Mouse (Mus musculus) heart, postnatal 0 days (tissue): ENCODE data around the gene Vwa8. TPM values are rescaled to one million over a fixed set of nuclear protein-coding genes. Genes with fewer than 3 reads are reported as not detected.

Source experiments
- ATAC-seq: fragments of 200-750 bp; cut with Nextera tagmentation; 2 replicates; pipeline ENCODE4 v1.8.0; 2017; ENCODE audit warnings: low read depth, moderate number of reproducible peaks, moderate library complexity; ENCODE audit not compliant: insufficient read depth
- DNase-seq: peaks from one replicate; pipeline ENCODE4 v3.0.0-alpha.2; 2016; ENCODE audit warnings: low spot score
- H3K27ac ChIP-seq: fragments of 300-500 bp; sonication (generic); 2 replicates; pipeline ENCODE4 v1.5.1; 2014; ENCODE audit warnings: low read depth, mild to moderate bottlenecking
- H3K27me3 ChIP-seq: fragments of 300-500 bp; sonication (generic); 2 replicates; pipeline ENCODE4 v1.6.1; 2014; ENCODE audit warnings: low read length, mixed read lengths; ENCODE audit not compliant: control insufficient read depth, insufficient read depth
- H3K36me3 ChIP-seq: fragments of 300-500 bp; sonication (generic); replicated peaks from 2 replicates; pipeline ENCODE4 v1.6.1; 2014; ENCODE audit warnings: low read length, mixed read lengths; ENCODE audit not compliant: control insufficient read depth, insufficient read depth
- H3K4me1 ChIP-seq: fragments of 300-500 bp; sonication (generic); 2 replicates; pipeline ENCODE4 v1.6.1; 2014; ENCODE audit warnings: antibody characterized with exemption; ENCODE audit not compliant: control insufficient read depth, insufficient read depth
- H3K4me2 ChIP-seq: fragments of 300-500 bp; sonication (generic); 2 replicates; pipeline ENCODE4 v1.6.1; 2014; ENCODE audit warnings: low read depth, mild to moderate bottlenecking, low read length, moderate library complexity
- H3K4me3 ChIP-seq: fragments of 300-500 bp; sonication (generic); 2 replicates; pipeline ENCODE4 v1.5.1; 2014; ENCODE audit warnings: low read depth, low read length
- H3K9ac ChIP-seq: fragments of 300-500 bp; sonication (generic); replicated peaks from 2 replicates; pipeline ENCODE4 v1.6.1; 2014; ENCODE audit warnings: low read depth, low read length, mixed read lengths
- H3K9me3 ChIP-seq: fragments of 300-500 bp; sonication (generic); replicated peaks from 2 replicates; pipeline ENCODE4 v1.6.1; 2016; ENCODE audit warnings: low read length; ENCODE audit not compliant: control insufficient read depth
- CTCF ChIP-seq: IDR thresholded peaks from 2 replicates; pipeline ENCODE4 v1.5.1; 2016; ENCODE audit warnings: antibody characterized with exemption, control low read depth, low read depth
- EP300 ChIP-seq: IDR thresholded peaks from 2 replicates; pipeline ENCODE4 v1.6.1; 2016; ENCODE audit warnings: antibody characterized with exemption, low read depth
- WGBS: fragments of 180-500 bp; shearing (Covaris S2); extraction: QIAGEN DNeasy Blood & Tissue Kit; methylation state at CpG from one replicate; pipeline ENCODE4 v1.1.7; 2014; 5-methylcytosine and 5-hydroxymethylcytosine counted together
- polyA plus RNA-seq: library from polyadenylated mRNA; unstranded; fragments of >200 nt; fragmentation: Nextera tagmentation; extraction: Ambion mirVana; gene quantifications from 2 replicates; pipeline ENCODE4 v1.2.1, GENCODE M21; 2015
- total RNA-seq: library from RNA; depleted of rRNA; stranded (reverse); fragments of >200 nt; gene quantifications from 2 replicates; pipeline ENCODE4 v1.2.3, GENCODE M21; 2014; ENCODE audit warnings: low replicate concordance

Gene Vwa8
- total and polyA plus RNA-seq, 2 experiments from 2014 or later: 36.2 to 78.8 TPM

- Histone ChIP-seq H3K4me2 (no peak overlapping the region), H3K9me3 (no peaks in the 10 kb centered on the region), H3K9ac (no peak overlapping the region), H3K27ac (no peak overlapping the region), H3K36me3 (no peaks in the 10 kb centered on the region), H3K4me1 (no peaks in the 10 kb centered on the region), H3K4me3 (no peak overlapping the region), H3K27me3 (no peaks in the 10 kb centered on the region)
- TF ChIP-seq EP300 (no peak), CTCF (no peak)
- no peak for ATAC-seq
- WGBS: 88% methylated on average over 5 of the region's 5 CpGs
- DNase-seq: no peak
These were observed 12.3 kb downstream of the Vwa8 start for GRCm38 (mm10) chr14:78861156-78861555.

- TF ChIP-seq CTCF: no peak
- TF ChIP-seq EP300: no peak
These were observed 21.2 kb downstream of the Vwa8 start for GRCm38 (mm10) chr14:78870036-78870435.

GRCm38 (mm10) chr14:78877176-78877575 lies 28.3 kb downstream of the Vwa8 start:
- H3K9ac ChIP-seq: no peak overlapping the region
- TF ChIP-seq EP300: no peak
- TF ChIP-seq CTCF: no peak
- H3K36me3 ChIP-seq: peaks cover 6% of the 10 kb centered on the region
- no peak overlapping the region for H3K4me3 ChIP-seq
- H3K27ac ChIP-seq: no peak overlapping the region
- ATAC-seq: no peak
- 0 out of 2 replicates have a peak, but pooled peaks cover 6% of the 10 kb centered on the region for H3K4me1 ChIP-seq
- no peaks in the 10 kb centered on the region for H3K9me3 ChIP-seq
- WGBS: 58% methylated on average over 2 of the region's 2 CpGs
- H3K27me3 ChIP-seq: no peaks in the 10 kb centered on the region
- no peak for DNase-seq
- H3K4me2 ChIP-seq: no peak overlapping the region

More at GRCm38 (mm10) chr14:78870036-78870435, 21.2 kb downstream of the Vwa8 start:
- Histone ChIP-seq H3K4me3 (no peak overlapping the region), H3K4me2 (no peak overlapping the region), H3K36me3 (peaks cover 18% of the 10 kb centered on the region), H3K4me1 (no peaks in the 10 kb centered on the region), H3K9ac (no peak overlapping the region), H3K9me3 (no peaks in the 10 kb centered on the region), H3K27ac (no peak overlapping the region), H3K27me3 (no peaks in the 10 kb centered on the region)
- ATAC-seq (no peak), DNase-seq (no peak)
- WGBS: 60% methylated on average over 2 of the region's 2 CpGs

GRCm38 (mm10) chr14:78878402-78879045 lies 29.7 kb downstream of the Vwa8 start:
- no peak overlapping the region for H3K4me2 ChIP-seq
- TF ChIP-seq EP300 (no peak), CTCF (no peak)
- no peak overlapping the region for H3K9ac ChIP-seq
- H3K36me3 ChIP-seq: no peaks in the 10 kb centered on the region
- H3K27me3 ChIP-seq: no peaks in the 10 kb centered on the region
- H3K4me3 ChIP-seq: no peak overlapping the region
- DNase-seq (peak; percentile 11), ATAC-seq (no peak)
- 0 out of 2 replicates have a peak, but pooled peaks cover 6% of the 10 kb centered on the region for H3K4me1 ChIP-seq
- H3K27ac ChIP-seq: no peak overlapping the region
- H3K9me3 ChIP-seq: no peaks in the 10 kb centered on the region
- WGBS: 49% methylated on average over 13 of the region's 13 CpGs

- 79% methylated on average over 4 of the region's 4 CpGs for WGBS
- Histone ChIP-seq H3K9ac (no peak overlapping the region), H3K4me2 (no peak overlapping the region), H3K4me3 (no peak overlapping the region), H3K27ac (no peak overlapping the region), H3K36me3 (no peaks in the 10 kb centered on the region), H3K27me3 (no peaks in the 10 kb centered on the region), H3K4me1 (0 out of 2 replicates have a peak, but pooled peaks cover 6% of the 10 kb centered on the region), H3K9me3 (no peaks in the 10 kb centered on the region)
- DNase-seq (no peak), ATAC-seq (no peak)
- TF ChIP-seq EP300 (no peak), CTCF (no peak)
These were observed 32.0 kb downstream of the Vwa8 start for GRCm38 (mm10) chr14:78880879-78881278.

- no peaks in the 10 kb centered on the region for H3K36me3 ChIP-seq
- no peak overlapping the region for H3K27ac ChIP-seq
- 47% methylated on average over 10 of the region's 10 CpGs for WGBS
- ATAC-seq (no peak), DNase-seq (no peak)
- no peaks in the 10 kb centered on the region for H3K27me3 ChIP-seq
- H3K4me3 ChIP-seq: no peak overlapping the region
- no peaks in the 10 kb centered on the region for H3K9me3 ChIP-seq
- no peak overlapping the region for H3K9ac ChIP-seq
- H3K4me1 ChIP-seq: peaks cover 12% of the 10 kb centered on the region; the same call in 1 of the 2 replicates
- peak overlapping the region; percentile 27; the same call in 1 of the 2 replicates for H3K4me2 ChIP-seq
- no peak for TF ChIP-seq CTCF
- TF ChIP-seq EP300: no peak
These were observed 32.7 kb downstream of the Vwa8 start for GRCm38 (mm10) chr14:78881563-78881962.
